Mouse (Mus musculus) thymus, adult 18-20 months (tissue): ENCODE data around the gene Gpsm3.
A peak's percentile ranks its signal among the peaks of the same experiment; 100 is the strongest.

ENCODE experiments used
- DNase-seq, 2 experiments: peaks; one replicate each; pipeline ENCODE4 v3.0.0; 2022; ENCODE audit warnings: mixed read lengths in 2 of 2

Gene Gpsm3

GRCm38 (mm10) chr17:34631647-34632046 lies 42.0 kb downstream of the Gpsm3 start:
- no peak for DNase-seq

- peak; percentile 84 to 90 for DNase-seq
Measured at GRCm38 (mm10) chr17:34632261-34632691, 42.7 kb downstream of the Gpsm3 start.

GRCm38 (mm10) chr17:34635671-34636070 lies 46.1 kb downstream of the Gpsm3 start:
- no peak for DNase-seq

GRCm38 (mm10) chr17:34637459-34637858 lies 47.9 kb downstream of the Gpsm3 start:
- DNase-seq, result no peak

GRCm38 (mm10) chr17:34639461-34640255 lies 50.1 kb downstream of the Gpsm3 start:
- DNase-seq, result no peak

GRCm38 (mm10) chr17:34640778-34641601 lies 51.4 kb downstream of the Gpsm3 start:
- DNase-seq, result no peak
